18 mouse cellular contexts compared by ENCODE assay signal in the genomic region with DNA sequence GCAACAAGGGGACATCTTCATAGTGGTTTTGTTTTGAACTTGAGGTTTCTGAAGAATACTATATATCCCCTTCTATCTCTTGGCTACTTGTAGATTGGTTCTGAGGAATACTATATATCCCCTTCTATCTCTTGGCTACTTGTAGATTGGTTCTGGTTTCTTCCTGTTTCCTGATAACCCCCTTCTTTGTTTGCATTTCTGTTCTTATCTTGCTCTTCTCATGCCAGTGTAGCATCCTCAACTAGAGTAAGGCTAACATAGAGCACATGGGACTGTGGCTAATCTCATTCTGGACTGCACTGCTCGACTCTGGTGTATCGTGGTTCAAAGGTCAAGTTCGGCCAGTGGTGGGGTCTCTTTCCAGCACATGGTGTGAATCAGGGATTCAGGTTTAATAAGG. TPM values are rescaled to one million over a fixed set of nuclear protein-coding genes. Genes with fewer than 3 reads are reported as not detected.
DNase-seq lines count a peak whose midpoint lies in the region; ATAC-seq and TF ChIP-seq lines count a peak whose summit lies in the region.
"Had no signal": no experiment of that assay in that cellular context is flagged by ENCODE, and none has a peak within 500 bp of the region (broad histone marks: within the 10 kb centered on the region; RNA-seq: fewer than 3 reads in every experiment).

No protein-coding gene starts in this region.

- intact Hi-C loops in heart, postnatal 10 days (cut with DNase I): no loop called here

- H3K9me3 ChIP-seq in heart, embryonic 13.5 days: peaks cover 2% of the 10 kb centered on the region; the same call in 1 of the 2 replicates
- H3K9me3 ChIP-seq in stomach, embryonic 15.5 days: no peaks in the 10 kb centered on the region
- H3K9me3 ChIP-seq in stomach, postnatal 0 days (ENCODE audit: control insufficient read depth, low read length): 0 out of 2 replicates have a peak, but pooled peaks cover under 1% of the 10 kb centered on the region
- no peaks in the 10 kb centered on the region for H3K9me3 ChIP-seq in liver, embryonic 13.5 days (replicated peaks)
- H3K9me3 ChIP-seq: intestine, embryonic 15.5 days; kidney, embryonic 15.5 days had no signal

- H3K4me3 ChIP-seq in heart, embryonic 13.5 days: no peak overlapping the region
- no peak overlapping the region for H3K4me3 ChIP-seq in stomach, embryonic 15.5 days (replicated peaks)
- no peak overlapping the region for H3K4me3 ChIP-seq in stomach, postnatal 0 days (ENCODE audit: low read depth, low read length)
- H3K4me3 ChIP-seq in liver, embryonic 13.5 days (replicated peaks): peak overlapping the region; percentile 16; the same call in 1 of the 2 replicates
- H3K4me3 ChIP-seq: intestine, embryonic 15.5 days; kidney, embryonic 15.5 days; midbrain, embryonic 12.5 days had no signal

- 0 out of 2 replicates have a peak overlapping the region, but pooled peaks have one; percentile 16 for H3K4me2 ChIP-seq in heart, embryonic 13.5 days
- no peak overlapping the region for H3K4me2 ChIP-seq in stomach, embryonic 15.5 days
- no peak overlapping the region for H3K4me2 ChIP-seq in stomach, postnatal 0 days (replicated peaks; ENCODE audit: low read depth)
- peak overlapping the region; percentile 61 for H3K4me2 ChIP-seq in liver, embryonic 13.5 days
- H3K4me2 ChIP-seq: hindbrain, embryonic 14.5 days; intestine, embryonic 15.5 days; kidney, embryonic 15.5 days; midbrain, embryonic 12.5 days had no signal

- peaks cover 38% of the 10 kb centered on the region for H3K36me3 ChIP-seq in heart, embryonic 13.5 days
- H3K36me3 ChIP-seq in stomach, embryonic 15.5 days: peaks cover 7% of the 10 kb centered on the region
- peaks cover 2% of the 10 kb centered on the region; the same call in 1 of the 2 replicates for H3K36me3 ChIP-seq in stomach, postnatal 0 days (ENCODE audit: control insufficient read depth, insufficient read depth, low read length)
- peaks cover 25% of the 10 kb centered on the region for H3K36me3 ChIP-seq in liver, embryonic 13.5 days
- H3K36me3 ChIP-seq: intestine, embryonic 15.5 days had no signal

- no peak for TF ChIP-seq CTCF in stomach, postnatal 0 days (IDR thresholded peaks at IDR 0.05; ENCODE audit: low read depth)

- H3K27me3 ChIP-seq in heart, embryonic 13.5 days (replicated peaks): no peaks in the 10 kb centered on the region
- H3K27me3 ChIP-seq in stomach, embryonic 15.5 days (replicated peaks): no peaks in the 10 kb centered on the region
- H3K27me3 ChIP-seq in stomach, postnatal 0 days (ENCODE audit: control insufficient read depth, insufficient read depth, low read length): no peaks in the 10 kb centered on the region
- no peaks in the 10 kb centered on the region for H3K27me3 ChIP-seq in liver, embryonic 13.5 days
- H3K27me3 ChIP-seq: intestine, embryonic 15.5 days; kidney, embryonic 15.5 days; midbrain, embryonic 12.5 days had no signal

- peaks cover 89% of the 10 kb centered on the region for H3K4me1 ChIP-seq in heart, embryonic 13.5 days
- 0 out of 2 replicates have a peak, but pooled peaks cover 10% of the 10 kb centered on the region for H3K4me1 ChIP-seq in stomach, embryonic 15.5 days
- no peaks in the 10 kb centered on the region; the same call in 1 of the 2 replicates for H3K4me1 ChIP-seq in stomach, postnatal 0 days (replicated peaks; ENCODE audit: control insufficient read depth, insufficient read depth)
- peaks cover 71% of the 10 kb centered on the region for H3K4me1 ChIP-seq in liver, embryonic 13.5 days (replicated peaks)

- DNase-seq in heart, postnatal 10 days: no peak
- DNase-seq in stomach, postnatal 0 days (ENCODE audit: low spot score): no peak
- DNase-seq in liver, embryonic 13.5 days: no peak
- no peak for DNase-seq in testis, postnatal 10 days (ENCODE audit: low spot score)
- no peak for DNase-seq in natural killer cell, adult 2 months (ENCODE audit: low spot score in 2 of 2)
- DNase-seq: cerebellum, adult 11-12 months; cerebellum, postnatal 25 days; gastrocnemius, postnatal 36 days; layer of hippocampus, postnatal 36 days; lung, postnatal 36 days had no signal

- H3K27ac ChIP-seq in heart, embryonic 13.5 days (replicated peaks): peak overlapping the region; percentile 91
- no peak overlapping the region for H3K27ac ChIP-seq in stomach, embryonic 15.5 days
- H3K27ac ChIP-seq in stomach, postnatal 0 days (replicated peaks): no peak overlapping the region
- H3K27ac ChIP-seq in liver, embryonic 13.5 days: peak overlapping the region; percentile 95
- H3K27ac ChIP-seq: hindbrain, embryonic 14.5 days; intestine, embryonic 15.5 days; kidney, embryonic 15.5 days; midbrain, embryonic 12.5 days had no signal

- ATAC-seq in heart, embryonic 13.5 days (ENCODE audit: extremely low read depth, insufficient number of reproducible peaks, low FRiP score, low TSS enrichment): no peak
- peak; percentile 51; the same call in 1 of the 2 replicates for ATAC-seq in stomach, embryonic 15.5 days (ENCODE audit: insufficient read depth, low FRiP score, low read depth)
- no peak for ATAC-seq in stomach, postnatal 0 days (ENCODE audit: low FRiP score, low TSS enrichment)
- peak; percentile 78 for ATAC-seq in liver, embryonic 13.5 days (ENCODE audit: low read depth)
- ATAC-seq in granulocyte monocyte progenitor cell, adult 5-6 weeks (replicated peaks; ENCODE audit: poor library complexity, severe bottlenecking): no peak
- ATAC-seq: forebrain, embryonic 14.5 days; intestine, embryonic 15.5 days had no signal

- WGBS in heart, embryonic 13.5 days: 38% methylated on average over 3 of the region's 3 CpGs
- WGBS in stomach, embryonic 15.5 days: 56% methylated on average over 3 of the region's 3 CpGs
- WGBS in stomach, postnatal 0 days: 70% methylated on average over 3 of the region's 3 CpGs
- 20% methylated on average over 3 of the region's 3 CpGs for WGBS in liver, embryonic 13.5 days (ENCODE audit: insufficient replicate concordance)

- peak overlapping the region; percentile 21; the same call in 1 of the 2 replicates for H3K9ac ChIP-seq in heart, embryonic 13.5 days
- H3K9ac ChIP-seq in stomach, embryonic 15.5 days: no peak overlapping the region
- H3K9ac ChIP-seq in stomach, postnatal 0 days (ENCODE audit: low read length): no peak overlapping the region
- peak overlapping the region; percentile 55 for H3K9ac ChIP-seq in liver, embryonic 13.5 days
- H3K9ac ChIP-seq: hindbrain, embryonic 14.5 days; intestine, embryonic 15.5 days; kidney, embryonic 15.5 days; midbrain, embryonic 12.5 days had no signal

- TF ChIP-seq EP300 in stomach, postnatal 0 days (optimal IDR thresholded peaks at IDR 0.05): no peak

RNA-seq across cellular contexts. Expression of gene Igf1r, which starts 58.2 kb away (rescaled TPM):
- polyA plus RNA-seq in heart, embryonic 13.5 days (2015; fragmentation: Nextera tagmentation; extraction: Ambion mirVana): 15.0 and 15.2 TPM in 2 replicates
- 10 to 100 TPM; 29.4 to 31.0 TPM for total RNA-seq in heart, postnatal 10 days (2021)
- polyA plus RNA-seq in stomach, embryonic 15.5 days (2015; fragmentation: Nextera tagmentation; extraction: Ambion mirVana): 16.1 and 17.3 TPM in 2 replicates
- 6.5 and 6.8 TPM in 2 replicates for polyA plus RNA-seq in stomach, postnatal 0 days (2015; fragmentation: Nextera tagmentation; extraction: Ambion mirVana)
- polyA plus RNA-seq in liver, embryonic 13.5 days (2015; fragmentation: Nextera tagmentation; extraction: Ambion mirVana): 4.1 and 4.3 TPM in 2 replicates
- total RNA-seq in granulocyte monocyte progenitor cell, adult 5-6 weeks (2014; fragmentation: Nextera tagmentation): 59.2 and 59.7 TPM in 2 replicates
- total RNA-seq in granulocyte monocyte progenitor cell, adult 5-6 weeks (2017): 27.9 and 29.4 TPM in 2 replicates

Comparison
In these comparisons a context has a peak if more than half of its experiments do, and no peak if none do; other contexts are left out.
1. ATAC-seq: peak in stomach, embryonic 15.5 days (single experiment) and liver, embryonic 13.5 days (single experiment); none in heart, embryonic 13.5 days (single experiment), stomach, postnatal 0 days (single experiment) and granulocyte monocyte progenitor cell, adult 5-6 weeks (single experiment).
2. H3K27ac ChIP-seq: peak in heart, embryonic 13.5 days (single experiment) and liver, embryonic 13.5 days (single experiment); none in stomach, embryonic 15.5 days (single experiment) and stomach, postnatal 0 days (single experiment).
3. H3K4me2 ChIP-seq: peak in heart, embryonic 13.5 days (single experiment) and liver, embryonic 13.5 days (single experiment); none in stomach, embryonic 15.5 days (single experiment) and stomach, postnatal 0 days (single experiment).
4. H3K9ac ChIP-seq: peak in heart, embryonic 13.5 days (single experiment) and liver, embryonic 13.5 days (single experiment); none in stomach, embryonic 15.5 days (single experiment) and stomach, postnatal 0 days (single experiment).